Mouse (Mus musculus) embryo, embryonic 9.5 days (tissue): ENCODE data around the gene Slc44a1.

Source experiments
- DNase-seq: peaks from one replicate; pipeline ENCODE4 v3.0.0-alpha.2; 2017; ENCODE audit errors: extremely low spot score

Slc44a1 gene

DNA sequence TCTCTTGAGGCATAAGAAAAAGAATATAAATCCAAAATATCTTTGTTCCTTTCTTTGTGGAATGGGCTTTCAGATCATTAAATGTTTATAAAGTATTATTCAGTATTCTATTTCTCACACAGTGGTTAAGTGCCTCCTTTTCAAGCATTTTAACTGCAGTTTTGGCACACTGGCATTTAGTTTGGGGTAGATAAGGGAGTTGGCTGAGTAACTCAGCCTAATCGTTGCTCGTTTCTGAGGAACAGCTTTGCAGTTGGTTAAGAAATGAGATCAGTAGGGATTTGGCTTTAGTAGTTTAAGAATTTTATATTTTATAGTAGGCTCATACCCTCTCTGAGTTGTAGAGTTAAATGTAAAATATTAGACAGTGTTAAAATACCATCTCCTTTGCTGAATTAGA, 97.3 kb downstream of the Slc44a1 start:
- DNase-seq, result no peak

DNA sequence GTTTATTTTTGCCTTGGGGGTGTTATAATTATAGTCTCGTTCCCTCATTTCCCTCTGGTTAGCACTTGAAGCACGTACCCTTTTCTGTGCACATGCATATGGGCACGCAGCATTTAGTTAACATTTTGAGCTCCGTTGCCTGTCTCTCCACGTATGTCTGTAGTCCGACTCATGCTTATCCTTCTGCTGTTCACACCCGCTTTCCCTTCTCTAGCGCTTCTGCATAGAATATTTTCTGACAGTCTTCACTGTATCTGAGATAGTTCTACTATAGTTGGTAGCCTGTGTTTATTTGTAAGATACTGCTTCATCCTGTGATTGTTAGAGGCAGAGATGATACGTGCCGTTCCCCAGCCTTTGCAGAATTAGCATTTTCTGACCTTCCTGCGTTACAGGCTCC, 98.4 kb downstream of the Slc44a1 start:
- no peak for DNase-seq

DNA sequence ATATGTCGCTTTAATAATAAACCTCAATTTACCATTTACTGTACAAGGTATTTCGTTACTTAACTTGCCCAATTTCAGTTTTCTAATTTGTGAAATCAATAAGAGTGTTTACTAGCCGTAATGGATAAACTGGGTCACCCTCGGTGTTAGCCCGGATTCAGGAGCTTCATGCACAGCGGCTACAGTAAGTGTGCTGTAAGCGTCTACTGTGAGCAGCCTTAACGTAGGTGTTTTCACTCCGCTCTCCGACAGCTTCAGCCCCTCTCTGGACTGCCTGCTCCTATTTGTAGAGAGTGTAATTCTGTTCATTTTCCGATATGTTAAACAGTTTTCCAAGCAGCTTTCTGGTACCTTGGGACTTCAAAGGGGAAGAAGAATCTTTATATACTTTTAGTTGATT, 99.7 kb downstream of the Slc44a1 start:
- no peak for DNase-seq

DNA sequence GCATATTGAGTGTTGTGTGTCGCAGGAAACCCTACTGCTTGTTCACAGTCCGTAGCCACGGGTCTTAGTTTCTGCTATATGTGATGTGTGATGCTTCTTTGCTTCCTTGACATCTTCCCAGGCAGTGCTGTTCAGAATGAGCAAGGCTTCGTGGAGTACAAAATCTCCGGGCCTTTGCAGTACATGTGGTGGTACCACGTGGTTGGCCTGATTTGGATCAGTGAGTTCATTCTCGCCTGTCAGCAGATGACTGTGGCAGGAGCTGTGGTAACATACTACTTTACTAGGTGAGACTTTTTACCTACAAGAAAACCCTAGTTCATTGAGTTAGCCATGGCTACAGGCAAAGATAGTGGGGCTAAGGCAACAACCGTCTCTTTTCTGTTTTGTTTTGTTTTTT, 103.2 kb downstream of the Slc44a1 start:
- no peak for DNase-seq

DNA sequence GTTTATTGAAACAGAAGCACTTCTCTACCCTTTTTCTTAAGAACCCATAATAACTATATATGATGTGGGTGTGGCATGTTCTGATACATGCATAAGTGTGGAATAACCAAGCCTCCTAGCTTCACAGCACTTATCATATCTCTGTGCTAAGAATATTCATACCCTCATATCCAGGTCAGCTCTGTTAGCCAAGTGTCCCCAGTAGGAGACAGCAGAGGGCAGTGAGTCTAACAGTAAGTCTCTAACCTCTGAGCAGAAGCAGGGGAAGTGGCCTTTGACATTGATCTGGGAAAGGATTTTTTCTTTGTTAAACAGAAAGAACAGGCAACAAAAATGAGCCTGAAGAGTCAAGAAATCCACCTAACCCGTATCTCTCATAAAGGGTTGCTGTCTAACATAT, 104.7 kb downstream of the Slc44a1 start:
- DNase-seq, result no peak

DNA sequence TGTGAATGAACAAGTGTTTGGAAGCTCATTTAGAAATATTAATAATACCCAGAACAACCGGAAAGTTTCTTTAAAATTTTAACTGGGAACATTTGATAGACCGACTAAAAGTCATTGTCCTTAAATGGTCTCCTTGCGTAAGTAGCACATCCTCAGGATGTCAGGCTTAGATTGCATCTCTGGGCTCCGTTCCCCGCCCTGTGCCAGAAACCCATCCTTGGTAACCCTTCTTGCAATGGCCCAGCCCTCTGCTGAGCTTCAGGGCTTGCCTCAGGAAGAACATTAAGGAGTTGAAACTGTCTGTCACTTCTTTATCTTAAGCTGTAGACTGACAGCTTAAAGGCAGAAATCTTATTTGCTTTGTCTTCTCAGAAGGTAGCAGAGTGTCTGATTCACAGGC, 107.2 kb downstream of the Slc44a1 start:
- no peak for DNase-seq

DNA sequence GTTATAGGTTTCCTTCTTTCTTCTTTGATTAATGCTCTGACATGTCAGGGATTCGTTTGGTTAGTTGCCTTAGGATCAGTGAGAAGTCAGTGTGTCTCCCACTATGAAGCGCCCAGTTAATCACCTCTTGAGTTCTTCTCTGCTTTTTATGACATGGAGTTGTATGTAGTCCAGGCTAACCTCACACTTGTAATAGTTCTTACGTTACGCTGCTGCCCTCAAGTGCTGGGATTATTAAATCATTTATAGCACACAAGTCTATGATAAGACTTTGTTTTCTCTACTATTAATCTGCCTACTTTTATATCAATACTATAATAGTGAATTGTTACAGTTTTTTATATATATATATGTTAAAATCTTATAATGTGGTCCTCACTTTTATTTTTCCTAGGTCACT, 109.2 kb downstream of the Slc44a1 start:
- no peak for DNase-seq

DNA sequence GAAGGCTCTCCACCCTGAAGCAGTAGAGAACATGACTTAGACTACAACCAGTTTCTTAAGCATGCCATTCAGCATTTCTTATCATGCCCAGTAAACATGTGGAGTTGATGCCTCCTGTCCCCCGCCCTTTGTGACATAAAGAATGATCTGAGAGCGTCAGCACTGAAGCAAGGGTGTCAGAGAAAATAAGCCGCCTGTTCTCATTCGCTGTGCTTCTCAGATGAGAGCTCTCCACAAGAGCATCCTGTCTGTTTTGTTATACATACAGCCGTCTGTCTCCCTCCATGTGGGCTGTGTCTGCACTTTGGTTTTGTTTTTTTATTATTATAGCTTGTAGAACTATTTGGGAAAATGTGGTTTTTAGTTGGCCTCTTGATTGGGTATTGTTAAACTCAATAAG, 124.4 kb downstream of the Slc44a1 start:
- no peak for DNase-seq

DNA sequence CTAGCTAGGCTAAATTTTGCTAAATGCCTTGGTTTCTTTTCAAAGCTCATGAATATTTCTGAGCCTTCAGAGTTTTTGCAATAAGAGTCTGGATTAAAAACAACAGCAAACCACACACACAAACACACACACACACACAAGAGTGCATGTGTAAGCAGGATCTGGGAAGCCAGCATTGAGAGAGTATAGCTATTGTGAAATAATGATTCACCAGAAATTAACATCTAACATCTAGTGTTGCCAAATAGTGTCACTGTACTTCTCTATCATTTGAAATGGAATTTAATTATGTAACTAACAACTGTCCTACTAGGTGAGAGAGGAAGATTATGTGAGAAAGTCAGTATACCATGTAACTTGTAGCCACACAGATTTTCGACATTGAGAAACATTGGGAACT, 126.9 kb downstream of the Slc44a1 start:
- no peak for DNase-seq

DNA sequence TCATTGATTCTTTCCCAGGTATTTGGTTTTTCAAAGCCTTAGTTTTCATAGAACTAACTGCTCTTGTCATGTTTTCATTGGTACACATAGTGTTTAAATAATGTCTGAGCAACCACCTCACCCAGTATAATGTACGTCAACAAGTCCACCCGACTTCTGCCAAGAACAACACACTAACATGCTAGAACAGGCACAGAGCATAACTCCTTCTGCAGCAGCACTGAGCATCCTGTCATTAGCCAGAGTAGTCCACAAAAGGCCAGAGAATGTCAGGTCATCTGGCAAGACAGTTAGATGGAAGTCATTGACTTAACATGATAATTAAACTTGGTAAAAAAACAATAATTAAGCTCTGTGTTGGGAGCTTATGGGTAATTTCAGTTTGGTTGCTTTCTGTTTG, 135.3 kb downstream of the Slc44a1 start:
- DNase-seq, result no peak

DNA sequence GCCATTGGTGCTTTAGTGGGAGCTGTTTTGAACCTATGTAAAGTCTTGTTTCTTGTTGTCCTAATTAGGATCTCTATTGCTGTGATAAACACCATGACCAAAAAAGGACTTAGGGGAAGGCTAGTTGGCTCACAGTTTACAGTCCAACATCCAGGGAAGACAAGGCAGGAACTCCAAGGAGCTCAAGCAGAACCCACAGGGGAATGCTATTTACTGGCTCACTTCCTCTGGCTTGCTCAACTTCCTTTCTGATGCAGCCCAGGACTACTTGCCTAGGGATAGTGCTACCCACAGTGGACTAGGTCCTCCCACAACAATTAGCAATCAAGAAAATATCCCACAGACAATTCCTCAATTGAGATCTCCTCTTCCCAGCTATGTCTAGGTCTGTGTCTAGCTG, 147.5 kb downstream of the Slc44a1 start:
- DNase-seq, result no peak

DNA sequence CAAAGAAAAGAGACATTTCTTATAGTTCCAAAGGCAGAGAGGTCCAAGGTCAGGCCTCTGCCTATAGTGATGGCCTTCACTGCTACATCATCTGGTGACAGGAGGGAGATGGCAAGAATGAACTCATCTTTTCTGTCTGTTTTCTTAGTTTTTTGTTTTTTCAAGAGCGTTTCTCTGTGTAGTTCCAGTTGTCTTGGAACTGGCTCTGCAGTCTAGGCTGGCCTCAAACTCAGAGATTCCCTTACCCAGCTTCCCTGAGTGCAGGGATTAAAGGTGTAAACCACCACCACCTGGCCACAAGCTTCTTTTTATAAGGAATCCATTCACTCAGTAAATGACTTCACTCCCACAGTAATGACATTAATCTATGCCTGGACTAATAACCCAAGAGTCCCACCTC, 148.7 kb downstream of the Slc44a1 start:
- DNase-seq, result no peak

DNA sequence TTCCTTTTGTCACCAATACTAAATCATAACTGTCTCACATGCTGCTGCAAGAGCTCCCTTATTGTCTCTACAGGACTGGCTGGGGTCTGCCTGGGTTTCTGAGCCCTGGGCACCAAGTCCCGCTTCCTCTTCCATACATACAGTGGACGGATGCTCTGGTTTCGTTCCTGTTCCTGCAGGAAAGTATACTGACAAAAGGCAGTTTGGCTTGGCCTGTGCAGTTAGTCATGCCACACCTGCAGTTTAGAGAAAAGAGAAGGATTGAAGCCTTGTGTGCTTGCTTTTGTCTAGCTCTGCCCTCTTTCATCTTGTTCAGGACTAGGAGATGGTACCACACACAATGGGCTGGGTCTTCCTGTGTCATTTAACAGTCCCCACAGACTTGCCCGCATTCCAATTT, 149.3 kb downstream of the Slc44a1 start:
- no peak for DNase-seq

DNA sequence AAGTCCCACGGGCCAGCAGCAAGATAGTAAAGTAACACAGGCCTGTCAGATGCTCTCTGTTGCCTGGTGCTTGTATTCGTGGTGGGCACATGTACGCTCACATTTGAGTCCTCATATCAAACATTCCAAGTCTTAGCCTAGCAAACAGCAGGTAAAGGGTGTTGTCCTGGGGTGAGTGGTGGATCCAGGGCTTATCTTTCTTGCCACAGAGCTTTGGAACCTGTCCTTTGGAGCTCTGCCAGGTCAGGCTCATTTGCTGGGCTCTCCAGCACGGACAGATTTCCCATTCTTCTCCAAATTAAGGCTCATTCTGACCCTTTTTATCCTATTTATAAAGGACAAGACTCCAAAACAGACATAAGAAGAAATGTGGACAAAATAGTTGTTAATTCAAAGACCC, 149.9 kb downstream of the Slc44a1 start:
- DNase-seq, result no peak

DNA sequence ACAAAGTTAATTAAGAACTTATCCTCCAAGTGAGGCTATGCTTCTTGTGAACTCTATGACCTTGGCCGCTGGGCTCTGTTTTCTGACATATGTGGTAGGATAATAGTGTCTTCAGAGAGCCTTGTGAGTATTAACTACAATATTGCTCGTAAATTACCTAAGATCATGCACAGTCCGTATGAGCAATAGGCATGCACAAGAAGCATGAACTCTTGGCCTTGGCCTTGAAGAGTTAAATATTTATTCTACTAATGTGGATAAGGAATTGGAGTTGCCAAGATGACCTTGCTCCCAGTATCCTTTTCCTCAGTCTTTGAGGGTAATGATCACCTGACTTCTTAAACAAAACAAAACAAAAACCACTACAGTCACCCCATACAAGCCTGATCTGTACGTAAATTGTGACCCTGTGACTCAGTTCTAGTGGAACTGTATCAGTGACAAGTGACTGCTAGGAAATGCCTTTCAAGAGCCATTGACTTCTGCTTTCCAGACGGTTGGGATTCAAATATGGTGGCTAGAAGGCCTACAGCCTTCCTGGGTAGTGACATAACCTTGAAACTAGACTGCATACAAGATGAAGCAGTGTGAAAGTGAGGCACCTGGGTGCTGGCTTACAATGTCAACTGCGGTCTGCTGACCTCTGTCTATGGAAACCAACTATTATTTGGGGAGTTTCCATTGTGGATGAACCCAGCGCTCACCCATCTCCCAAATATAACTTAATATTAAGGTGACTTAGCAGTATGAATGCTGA, 150.7 kb downstream of the Slc44a1 start:
- no peak for DNase-seq

DNA sequence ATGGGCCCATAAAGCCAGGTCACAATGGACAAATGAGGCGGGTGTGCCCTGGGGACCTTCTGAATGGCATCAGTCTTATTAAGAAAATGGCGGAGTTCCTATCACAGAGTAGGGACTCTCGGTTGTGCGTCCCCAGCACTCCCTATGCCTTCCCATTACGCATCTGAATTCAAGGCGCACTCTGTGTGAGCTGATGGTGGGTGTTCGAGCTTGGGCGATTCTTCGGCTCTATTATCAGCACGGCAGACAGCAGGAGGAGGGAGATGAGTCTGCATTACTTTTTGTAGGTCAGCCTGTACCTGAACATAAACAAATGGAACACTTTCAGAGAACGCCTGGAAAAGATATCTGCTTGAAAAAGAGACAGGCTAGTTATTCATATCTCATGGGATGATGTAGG, 151.3 kb downstream of the Slc44a1 start:
- no peak for DNase-seq

DNA sequence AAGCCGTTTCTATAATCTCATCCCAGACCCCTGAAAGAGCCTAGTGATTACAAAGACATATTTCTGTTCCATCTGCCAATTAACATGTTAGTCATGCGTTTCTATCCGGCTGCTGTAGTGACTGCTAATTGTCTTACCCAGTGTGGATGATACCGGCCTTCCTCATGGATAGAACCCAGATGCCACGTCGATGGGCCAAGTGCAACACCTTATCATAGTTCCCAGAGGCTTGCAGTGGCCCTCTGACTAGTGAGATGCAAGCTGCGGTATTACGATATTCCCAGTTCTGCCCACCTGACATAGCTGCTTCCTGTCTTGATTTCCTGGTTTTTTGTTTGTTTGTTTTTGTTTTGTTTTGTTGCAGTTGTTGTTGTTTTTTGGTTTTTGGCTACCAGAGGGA, 151.7 kb downstream of the Slc44a1 start:
- DNase-seq, result no peak

DNA sequence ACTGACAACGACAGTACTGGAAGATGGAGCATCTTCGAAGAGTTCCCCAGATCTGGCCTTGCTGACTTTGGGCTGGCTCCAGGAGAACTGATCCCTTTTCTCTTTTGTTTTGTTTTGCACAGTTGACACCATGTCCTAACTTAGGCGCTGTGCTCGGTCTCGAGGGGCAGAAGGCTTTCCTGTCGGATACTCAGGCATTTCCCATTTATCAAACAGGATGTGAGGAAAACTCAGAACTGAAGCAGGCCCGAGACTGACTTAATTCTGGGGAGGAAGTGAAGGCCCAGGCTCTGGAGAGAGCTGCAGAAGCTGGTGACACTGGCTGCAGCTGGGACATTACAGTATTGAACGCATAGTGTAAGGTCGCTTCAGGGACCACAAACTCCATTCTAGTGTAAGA, 152.2 kb downstream of the Slc44a1 start:
- DNase-seq, result no peak

DNA sequence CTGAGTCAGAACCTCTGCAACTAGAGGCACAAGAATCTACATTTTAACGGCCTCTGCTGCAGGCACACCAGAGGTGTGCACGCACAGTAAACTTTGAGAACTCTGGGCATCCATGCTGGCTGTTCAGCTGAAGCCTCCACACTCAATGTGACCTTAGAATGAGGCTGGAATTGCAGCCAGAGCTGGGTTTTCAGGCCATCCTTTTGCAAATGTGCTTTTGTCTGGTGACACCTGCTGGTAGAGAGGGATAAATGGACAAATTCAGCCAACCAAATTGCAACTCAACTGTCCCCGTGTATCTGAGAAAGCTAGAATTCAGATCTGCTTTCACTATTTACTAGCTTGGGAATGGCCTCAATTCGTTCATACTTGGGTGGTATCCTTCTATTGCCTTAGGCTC, 154.0 kb downstream of the Slc44a1 start:
- peak; percentile 53 for DNase-seq

DNA sequence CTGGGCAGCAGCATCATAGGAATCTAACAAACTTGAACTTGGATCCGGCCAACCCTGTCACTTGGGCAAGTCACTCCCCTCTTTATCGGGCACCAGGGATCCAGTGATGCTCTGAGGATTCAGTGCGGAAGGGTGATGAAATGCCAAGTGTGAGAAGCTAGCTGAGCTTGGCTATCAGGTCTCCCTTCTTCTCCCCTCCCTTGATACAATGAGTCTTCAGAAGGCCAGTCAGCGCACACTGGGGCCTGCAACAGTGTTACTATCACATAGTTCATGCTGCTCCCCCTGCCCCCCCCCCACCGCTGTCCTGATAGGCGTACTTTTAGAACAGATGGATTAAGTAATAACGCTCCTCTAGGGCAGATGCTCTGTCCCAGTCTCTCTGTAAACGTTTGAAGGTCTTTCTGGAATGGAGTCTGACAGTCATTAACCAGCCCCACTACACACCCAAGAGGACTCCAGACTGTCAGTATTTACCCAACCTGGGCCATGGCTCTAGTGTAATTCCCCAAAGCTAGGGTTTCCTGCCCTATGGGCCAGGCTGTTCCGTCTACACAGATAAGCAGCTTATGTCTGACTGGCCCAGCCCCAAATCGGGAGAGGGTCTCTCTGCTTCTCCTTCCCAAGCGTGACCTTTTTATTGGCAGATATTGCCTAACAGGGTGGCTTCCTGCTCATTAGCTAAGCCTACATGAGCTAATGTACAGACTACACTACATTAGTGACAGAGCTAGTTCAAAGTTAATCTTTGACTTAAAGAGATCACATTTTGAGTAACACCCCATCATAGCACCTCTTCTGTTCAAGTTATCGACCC, 155.2 kb downstream of the Slc44a1 start:
- no peak for DNase-seq

DNA sequence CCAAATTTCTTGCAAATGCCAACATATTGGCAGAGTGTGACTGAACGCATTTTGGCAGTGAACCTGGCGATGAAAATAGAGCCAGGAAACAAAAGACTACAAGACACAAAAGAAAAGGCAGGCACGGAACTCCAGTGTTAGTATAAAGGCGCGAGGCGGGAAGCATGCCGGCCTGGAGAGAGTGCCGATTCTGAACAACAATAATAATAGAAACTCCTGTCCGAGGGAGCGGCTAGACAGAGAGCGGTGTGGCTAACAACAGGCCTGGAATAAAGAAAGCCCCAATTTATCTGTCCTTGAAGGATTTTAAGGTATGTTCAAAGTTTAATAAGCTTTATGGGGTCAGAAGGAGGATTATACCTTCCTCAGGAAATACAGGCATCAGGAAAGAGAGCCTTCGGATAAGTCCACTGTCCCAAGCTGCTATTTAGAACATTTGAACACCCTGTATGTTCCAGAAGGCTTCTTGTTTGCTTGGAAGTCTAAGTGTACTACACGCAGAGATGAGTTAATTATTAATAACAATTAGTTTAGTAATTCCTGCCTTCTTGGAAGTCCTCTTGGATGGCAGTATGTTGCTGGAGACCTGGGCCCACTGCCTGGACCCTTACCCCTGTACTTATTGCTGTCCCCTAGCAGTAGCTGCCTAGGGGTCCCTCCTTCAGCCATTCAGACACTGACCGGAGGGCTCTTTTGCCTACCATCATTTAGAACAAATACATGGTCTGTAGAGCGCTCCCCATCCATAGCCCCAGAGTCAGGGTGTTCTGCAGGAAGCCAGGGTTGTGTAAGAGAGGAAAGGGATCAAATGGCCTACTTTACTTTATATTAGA, 156.1 kb downstream of the Slc44a1 start:
- no peak for DNase-seq

DNA sequence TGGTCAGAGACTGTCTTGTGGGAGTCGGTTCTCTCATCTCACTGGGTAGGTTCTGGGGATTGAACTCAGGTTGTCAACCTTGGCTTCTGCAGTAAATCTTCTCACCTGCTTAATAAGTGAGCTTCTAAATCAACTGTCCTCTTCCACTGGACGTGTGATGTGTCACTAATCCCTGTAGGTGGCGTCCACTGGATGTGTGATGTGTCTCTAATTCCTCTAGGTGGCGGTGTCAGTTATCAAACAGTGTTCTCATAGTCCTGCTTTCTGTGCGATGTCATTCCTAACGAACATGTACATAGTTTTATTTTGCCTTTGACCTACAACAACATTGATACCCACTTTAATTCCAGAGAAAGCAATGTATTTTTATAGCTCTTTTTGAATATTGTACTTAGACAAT, 160.2 kb downstream of the Slc44a1 start:
- DNase-seq, result no peak
